Mouse (Mus musculus): ENCODE data around the gene Cox19. TPM values are rescaled to one million over a fixed set of nuclear protein-coding genes. Genes with fewer than 3 reads are reported as not detected.
"Not testable (repeated sequence)": the region's sequence is repeated elsewhere in the genome, so short reads cannot be mapped to it uniquely, and the experiment has no call there.

The Cox19 gene
- polyA plus RNA-seq, 1 experiment from 2014 or later: 103 TPM

DNA sequence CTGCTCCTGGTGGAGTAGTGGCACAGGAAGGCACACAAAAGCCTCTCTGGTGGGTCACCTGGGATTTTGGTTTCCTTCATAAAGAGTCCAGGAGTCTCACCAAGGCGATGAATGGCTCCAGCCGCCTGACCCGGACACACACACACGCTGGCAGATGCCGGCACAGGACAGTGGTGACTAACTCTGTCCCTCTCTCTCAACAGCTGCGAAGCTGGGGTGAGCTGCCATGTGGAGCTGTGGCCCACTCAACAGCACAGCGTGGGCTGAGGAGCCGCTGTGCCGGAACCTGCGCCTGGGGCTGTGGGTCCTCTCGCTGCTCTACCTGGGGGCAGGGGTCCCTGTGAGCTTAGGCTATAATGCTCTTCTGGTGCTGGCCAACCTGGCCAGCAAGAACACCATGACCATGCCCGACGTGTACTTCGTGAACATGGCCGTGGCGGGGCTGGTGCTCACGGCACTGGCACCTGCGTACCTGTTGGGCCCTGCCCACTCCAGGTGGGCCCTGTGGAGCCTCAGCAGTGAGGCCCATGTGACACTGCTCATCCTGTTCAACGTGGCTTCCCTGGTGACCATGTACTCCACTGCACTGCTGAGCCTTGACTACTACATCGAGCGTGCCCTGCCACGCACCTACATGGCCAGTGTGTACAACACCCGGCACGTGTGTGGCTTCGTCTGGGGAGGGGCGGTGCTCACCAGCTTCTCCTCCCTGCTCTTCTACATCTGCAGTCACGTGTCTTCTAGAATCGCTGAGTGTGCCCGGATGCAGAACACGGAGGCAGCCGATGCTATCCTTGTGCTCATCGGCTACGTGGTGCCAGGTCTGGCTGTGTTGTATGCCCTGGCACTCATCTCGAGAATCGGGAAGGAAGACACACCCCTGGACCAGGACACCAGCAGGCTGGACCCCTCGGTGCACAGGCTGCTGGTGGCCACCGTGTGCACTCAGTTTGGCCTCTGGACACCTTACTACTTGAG, 41.3 kb upstream of the Cox19 start:
- Histone ChIP-seq H3K4me1 (replicated peaks; ENCODE audit: control insufficient read depth, insufficient read depth, low read length) (no peaks in the 10 kb centered on the region), H3K9me3 (ENCODE audit: control insufficient read depth, low read length) (no peaks in the 10 kb centered on the region), H3K4me3 (ENCODE audit: low read depth, low read length) (no peak overlapping the region), H3K36me3 (ENCODE audit: control insufficient read depth, insufficient read depth, low read length) (no peaks in the 10 kb centered on the region), H3K4me2 (ENCODE audit: low read depth, low read length, severe bottlenecking) (no peak overlapping the region), H3K27ac (ENCODE audit: low read depth, low read length) (no peak overlapping the region), H3K27me3 (ENCODE audit: control insufficient read depth, insufficient read depth, low read length) (no peaks in the 10 kb centered on the region), H3K9ac (ENCODE audit: low read length) (no peak overlapping the region)
- no peak for DNase-seq (ENCODE audit: low spot score)
- no peak for ATAC-seq (replicated peaks; ENCODE audit: low FRiP score)
- 94% methylated on average over 37 of the region's 37 CpGs for WGBS

DNA sequence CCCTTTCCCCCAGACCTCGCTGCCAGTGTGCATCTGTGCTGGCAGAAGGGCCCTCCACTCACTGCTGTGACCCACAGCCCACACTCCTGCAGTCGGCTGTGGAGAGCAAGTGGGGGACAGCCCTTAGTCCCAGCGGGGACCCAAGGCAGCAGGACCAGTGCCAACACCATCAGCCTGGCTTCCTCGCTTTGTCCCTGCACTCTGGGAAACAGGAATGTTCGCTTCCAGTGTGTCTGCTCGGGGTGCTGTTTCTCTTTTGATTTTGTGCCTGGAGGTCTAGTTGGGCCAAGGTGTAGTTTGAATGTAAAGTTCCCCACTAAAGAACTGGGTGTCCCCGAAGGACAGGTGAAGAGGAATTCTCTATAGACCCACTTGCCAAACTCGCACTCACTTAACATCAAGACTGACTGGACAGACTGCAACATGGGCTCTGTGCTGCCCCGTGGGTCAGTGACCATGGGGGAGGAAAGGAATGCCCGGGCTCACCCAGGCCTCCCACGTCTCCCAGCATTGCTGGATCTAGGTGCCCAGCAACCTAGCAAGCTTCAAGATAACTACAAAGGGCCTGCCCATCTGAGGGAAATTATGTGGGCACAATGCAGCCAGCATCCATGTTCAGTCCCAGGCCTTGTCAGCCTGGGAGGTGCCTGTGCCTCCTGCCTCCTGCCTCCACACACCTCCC, 40.2 kb upstream of the Cox19 start:
- Histone ChIP-seq H3K4me3 (ENCODE audit: low read depth, low read length) (no peak overlapping the region), H3K4me1 (replicated peaks; ENCODE audit: control insufficient read depth, insufficient read depth, low read length) (no peaks in the 10 kb centered on the region), H3K27me3 (ENCODE audit: control insufficient read depth, insufficient read depth, low read length) (no peaks in the 10 kb centered on the region), H3K36me3 (ENCODE audit: control insufficient read depth, insufficient read depth, low read length) (no peaks in the 10 kb centered on the region), H3K9me3 (ENCODE audit: control insufficient read depth, low read length) (no peaks in the 10 kb centered on the region), H3K4me2 (ENCODE audit: low read depth, low read length, severe bottlenecking) (no peak overlapping the region), H3K27ac (ENCODE audit: low read depth, low read length) (no peak overlapping the region), H3K9ac (ENCODE audit: low read length) (no peak overlapping the region)
- ATAC-seq (replicated peaks; ENCODE audit: low FRiP score): no peak
- DNase-seq (ENCODE audit: low spot score): no peak
- WGBS: 79% methylated on average over 11 of the region's 11 CpGs

DNA sequence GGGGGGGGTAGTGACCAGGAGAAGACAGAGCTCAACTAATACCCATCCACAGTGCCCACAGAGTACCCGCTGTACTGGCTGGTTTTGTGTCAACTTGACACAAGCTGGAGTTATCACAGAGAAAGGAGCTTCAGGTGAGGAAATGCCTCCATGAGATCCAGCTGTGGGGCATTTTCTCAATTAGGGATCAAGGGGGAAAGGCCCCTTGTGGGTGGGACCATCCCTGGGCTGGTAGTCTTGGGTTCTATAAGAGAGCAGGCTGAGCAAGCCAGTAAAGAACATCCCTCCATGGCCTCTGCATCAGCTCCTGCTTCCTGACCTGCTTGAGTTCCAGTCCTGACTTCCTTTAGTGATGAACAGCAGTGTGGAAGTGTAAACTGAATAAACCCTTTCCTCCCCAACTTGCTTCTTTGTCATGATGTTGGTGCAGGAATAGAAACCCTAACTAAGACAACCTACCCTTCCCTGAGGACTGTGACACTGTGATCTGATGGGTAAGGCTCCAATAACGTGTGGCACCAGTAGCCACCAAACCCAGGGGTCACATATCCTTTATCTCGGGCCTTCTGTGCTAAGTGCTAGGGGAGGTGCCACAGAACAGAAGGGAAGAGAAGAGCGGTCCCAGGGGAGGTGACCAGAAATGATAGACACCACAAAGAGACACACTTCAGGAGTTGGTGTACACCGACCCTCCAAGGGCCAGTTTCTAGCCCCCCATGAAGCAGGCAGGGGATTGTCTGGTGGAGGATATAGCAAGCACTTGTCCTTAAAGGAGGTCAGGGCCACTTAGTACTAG, 39.3 kb upstream of the Cox19 start:
- H3K4me1 ChIP-seq (replicated peaks; ENCODE audit: control insufficient read depth, insufficient read depth, low read length); H3K27ac ChIP-seq (ENCODE audit: low read depth, low read length); H3K9me3 ChIP-seq (ENCODE audit: control insufficient read depth, low read length); DNase-seq (ENCODE audit: low spot score); H3K9ac ChIP-seq (ENCODE audit: low read length); H3K4me3 ChIP-seq (ENCODE audit: low read depth, low read length); H3K36me3 ChIP-seq (ENCODE audit: control insufficient read depth, insufficient read depth, low read length); H3K27me3 ChIP-seq (ENCODE audit: control insufficient read depth, insufficient read depth, low read length); ATAC-seq (replicated peaks; ENCODE audit: low FRiP score): not testable (repeated sequence)
- 0 out of 2 replicates have a peak overlapping the region, but pooled peaks have one; percentile 15 for H3K4me2 ChIP-seq (ENCODE audit: low read depth, low read length, severe bottlenecking)
- WGBS: 82% methylated on average over 5 of the region's 5 CpGs

DNA sequence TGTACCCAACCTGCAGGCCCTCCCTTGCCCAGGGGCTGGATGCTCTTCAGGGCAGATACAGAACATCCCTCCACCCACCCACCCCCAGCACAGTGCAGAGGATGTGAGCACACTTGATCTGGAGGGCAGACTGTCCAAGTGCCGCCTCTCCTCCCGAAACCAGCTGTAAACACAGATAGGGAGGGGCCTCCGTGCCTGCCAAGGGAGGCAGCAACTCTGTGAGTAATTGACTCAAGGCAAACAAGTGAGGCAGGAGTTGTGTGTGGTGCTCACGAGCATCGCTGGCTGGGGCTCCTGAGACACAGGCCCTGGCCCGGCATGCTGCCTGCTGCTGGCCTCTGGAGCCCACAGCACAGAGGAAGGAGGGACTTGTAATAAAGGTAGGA, 38.5 kb upstream of the Cox19 start:
- WGBS: 65% methylated on average over 6 of the region's 6 CpGs
- H3K9ac ChIP-seq (ENCODE audit: low read length): no peak overlapping the region
- DNase-seq (ENCODE audit: low spot score) (no peak), ATAC-seq (replicated peaks; ENCODE audit: low FRiP score) (0 out of 2 replicates have a peak, but pooled peaks have one; percentile 30)
- 0 out of 2 replicates have a peak overlapping the region, but pooled peaks have one; percentile 59 for H3K27ac ChIP-seq (ENCODE audit: low read depth, low read length)
- H3K36me3 ChIP-seq (ENCODE audit: control insufficient read depth, insufficient read depth, low read length): no peaks in the 10 kb centered on the region
- H3K27me3 ChIP-seq (ENCODE audit: control insufficient read depth, insufficient read depth, low read length): no peaks in the 10 kb centered on the region
- no peak overlapping the region for H3K4me3 ChIP-seq (ENCODE audit: low read depth, low read length)
- no peaks in the 10 kb centered on the region for H3K9me3 ChIP-seq (ENCODE audit: control insufficient read depth, low read length)
- H3K4me2 ChIP-seq (ENCODE audit: low read depth, low read length, severe bottlenecking): no peak overlapping the region
- H3K4me1 ChIP-seq (replicated peaks; ENCODE audit: control insufficient read depth, insufficient read depth, low read length): no peaks in the 10 kb centered on the region

DNA sequence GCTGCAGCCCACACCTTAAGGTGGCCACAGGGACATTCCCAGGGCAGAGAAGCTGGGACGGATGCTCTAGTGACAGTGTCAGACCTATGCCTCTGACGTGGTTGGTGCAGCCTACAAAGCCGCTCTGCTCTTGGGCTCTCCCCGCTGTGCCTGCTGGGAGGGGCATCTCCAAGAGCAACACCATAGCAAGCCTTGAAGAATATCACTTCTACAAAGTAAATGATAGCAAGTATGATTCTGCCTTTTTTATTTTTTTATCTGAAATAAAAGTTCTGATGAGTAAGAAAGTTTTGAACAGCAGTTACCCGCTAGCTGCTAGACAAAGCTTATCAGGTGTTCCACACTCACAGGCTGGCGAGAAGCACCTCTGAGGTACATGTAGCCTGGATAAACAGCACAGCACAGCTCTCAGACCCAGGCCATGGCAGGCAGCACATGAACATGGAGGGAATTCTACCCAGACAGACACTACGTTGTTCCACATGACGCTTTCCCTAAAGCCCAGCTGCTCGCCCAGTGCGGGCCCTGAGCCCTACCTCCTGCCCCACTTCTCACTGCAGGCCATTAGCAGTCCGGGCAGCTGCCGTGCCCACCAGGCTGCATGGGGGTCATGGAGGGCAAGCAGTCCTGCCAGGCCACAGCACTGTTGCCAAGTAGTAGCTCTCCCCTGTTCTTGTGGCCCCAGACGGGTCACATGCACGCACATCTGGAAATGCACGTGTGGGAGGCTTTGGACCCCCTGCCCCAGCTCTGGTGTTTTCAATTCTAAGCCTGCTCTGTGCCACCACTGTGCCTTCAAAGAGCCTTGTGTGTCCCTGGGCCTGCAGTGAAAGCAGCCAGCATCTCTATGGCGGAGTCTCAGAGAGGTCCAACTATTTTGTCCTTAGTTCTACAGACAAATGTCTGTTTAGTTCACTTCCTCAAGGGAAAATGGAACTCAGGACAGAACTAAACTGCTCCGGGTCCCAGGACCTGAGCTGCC, 37.8 kb upstream of the Cox19 start:
- Histone ChIP-seq H3K27me3 (ENCODE audit: control insufficient read depth, insufficient read depth, low read length) (no peaks in the 10 kb centered on the region), H3K9ac (ENCODE audit: low read length) (no peak overlapping the region), H3K4me2 (ENCODE audit: low read depth, low read length, severe bottlenecking) (no peak overlapping the region), H3K4me1 (replicated peaks; ENCODE audit: control insufficient read depth, insufficient read depth, low read length) (no peaks in the 10 kb centered on the region), H3K27ac (ENCODE audit: low read depth, low read length) (peak overlapping the region; percentile 59; the same call in 1 of the 2 replicates), H3K4me3 (ENCODE audit: low read depth, low read length) (no peak overlapping the region), H3K9me3 (ENCODE audit: control insufficient read depth, low read length) (no peaks in the 10 kb centered on the region), H3K36me3 (ENCODE audit: control insufficient read depth, insufficient read depth, low read length) (no peaks in the 10 kb centered on the region)
- no peak for ATAC-seq (replicated peaks; ENCODE audit: low FRiP score)
- 79% methylated on average over 17 of the region's 17 CpGs for WGBS
- no peak for DNase-seq (ENCODE audit: low spot score)

DNA sequence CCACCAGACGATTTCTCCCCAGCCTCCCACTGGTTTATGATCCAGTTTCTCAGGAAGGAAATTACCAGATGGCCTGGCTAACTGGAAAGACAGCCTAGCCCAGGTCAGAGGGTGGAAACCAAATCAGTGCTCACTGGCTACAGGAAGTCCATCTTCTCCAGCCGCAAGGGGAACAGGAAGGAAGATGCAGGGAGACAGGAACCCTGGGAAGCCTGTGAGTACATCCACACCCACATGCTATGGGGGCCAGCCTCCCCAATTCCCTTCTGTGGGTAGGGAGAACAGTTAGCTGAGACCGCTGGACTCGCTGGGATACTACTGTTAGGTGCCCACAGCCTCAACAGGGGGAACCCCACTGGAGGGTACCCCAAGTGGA, 37.0 kb upstream of the Cox19 start:
- Histone ChIP-seq H3K36me3 (ENCODE audit: control insufficient read depth, insufficient read depth, low read length) (no peaks in the 10 kb centered on the region), H3K27me3 (ENCODE audit: control insufficient read depth, insufficient read depth, low read length) (no peaks in the 10 kb centered on the region), H3K9me3 (ENCODE audit: control insufficient read depth, low read length) (no peaks in the 10 kb centered on the region), H3K27ac (ENCODE audit: low read depth, low read length) (0 out of 2 replicates have a peak overlapping the region, but pooled peaks have one; percentile 37), H3K4me2 (ENCODE audit: low read depth, low read length, severe bottlenecking) (no peak overlapping the region), H3K4me1 (replicated peaks; ENCODE audit: control insufficient read depth, insufficient read depth, low read length) (no peaks in the 10 kb centered on the region), H3K4me3 (ENCODE audit: low read depth, low read length) (no peak overlapping the region), H3K9ac (ENCODE audit: low read length) (no peak overlapping the region)
- ATAC-seq (replicated peaks; ENCODE audit: low FRiP score) (no peak), DNase-seq (ENCODE audit: low spot score) (no peak)
- WGBS: 87% methylated on average over 4 of the region's 4 CpGs

DNA sequence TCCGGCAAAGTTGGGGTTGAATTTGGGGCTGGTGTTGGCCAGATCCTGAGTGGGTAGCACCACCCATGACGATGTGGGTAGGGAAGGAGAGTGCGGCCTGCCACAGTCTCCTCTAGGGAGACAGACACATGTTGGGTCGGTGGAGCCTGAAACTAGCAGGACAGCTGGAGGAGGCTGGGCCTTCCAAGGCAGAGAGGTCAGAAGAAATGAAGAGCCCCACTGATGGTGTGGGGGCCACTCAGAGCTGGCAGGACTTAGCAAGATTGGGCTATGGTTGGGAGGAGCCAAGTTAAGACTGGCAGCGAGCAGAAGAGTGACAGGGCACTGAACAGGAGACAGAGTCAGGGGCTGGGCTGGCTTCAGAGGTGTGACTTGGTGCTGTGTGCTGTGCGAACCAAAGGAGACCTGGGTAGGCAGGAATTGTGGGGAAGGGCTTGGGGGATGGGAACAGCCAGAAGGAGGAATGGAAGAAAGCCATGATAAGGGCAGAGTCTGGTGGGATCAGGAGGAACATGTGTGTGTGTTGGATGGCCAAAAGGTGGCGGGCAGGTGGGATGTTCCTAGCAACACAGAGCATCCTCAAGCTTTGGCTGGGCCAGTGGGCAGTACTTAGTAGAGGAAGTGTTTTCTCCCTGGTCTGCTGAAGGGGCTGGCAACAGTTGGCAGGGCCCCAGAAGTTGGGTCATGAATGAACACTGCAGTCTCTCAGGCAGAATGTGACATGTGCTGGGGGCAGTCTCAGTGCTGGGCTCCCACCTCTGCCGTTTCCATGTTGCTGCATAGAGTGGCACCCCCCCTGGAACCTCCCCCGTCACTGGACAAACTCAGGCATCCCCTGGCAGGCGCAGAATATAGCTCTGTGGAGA, 36.3 kb upstream of the Cox19 start:
- no peak for DNase-seq (ENCODE audit: low spot score)
- WGBS: 89% methylated on average over 10 of the region's 10 CpGs
- Histone ChIP-seq H3K36me3 (ENCODE audit: control insufficient read depth, insufficient read depth, low read length) (no peaks in the 10 kb centered on the region), H3K27ac (ENCODE audit: low read depth, low read length) (no peak overlapping the region), H3K9me3 (ENCODE audit: control insufficient read depth, low read length) (no peaks in the 10 kb centered on the region), H3K4me1 (replicated peaks; ENCODE audit: control insufficient read depth, insufficient read depth, low read length) (no peaks in the 10 kb centered on the region), H3K4me3 (ENCODE audit: low read depth, low read length) (no peak overlapping the region), H3K27me3 (ENCODE audit: control insufficient read depth, insufficient read depth, low read length) (no peaks in the 10 kb centered on the region), H3K4me2 (ENCODE audit: low read depth, low read length, severe bottlenecking) (no peak overlapping the region), H3K9ac (ENCODE audit: low read length) (no peak overlapping the region)
- no peak for ATAC-seq (replicated peaks; ENCODE audit: low FRiP score)
